Mouse (Mus musculus): ENCODE results near the gene Tmtc2.

DNA sequence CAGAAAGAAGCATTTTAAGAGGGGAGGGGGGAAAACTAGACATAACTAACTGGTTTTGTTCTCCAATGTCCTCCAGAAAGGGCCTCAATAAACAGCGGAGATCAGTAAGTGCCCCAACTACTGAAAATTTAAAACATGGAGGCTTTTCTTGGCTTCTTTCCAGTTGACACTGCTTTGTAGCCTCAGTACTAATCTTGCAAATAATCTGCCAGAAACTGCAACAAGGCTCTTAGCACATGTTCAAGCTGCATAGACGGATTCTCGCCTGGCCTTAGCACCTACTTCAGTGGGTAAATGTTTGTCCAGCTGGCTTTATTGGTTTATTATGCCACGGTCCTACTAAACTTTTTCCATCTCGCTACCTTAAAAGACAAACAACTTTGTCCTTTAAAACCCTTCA, 139.4 kb downstream of the Tmtc2 start:
- TF ChIP-seq CTCF (conservative IDR thresholded peaks at IDR 0.05; ENCODE audit: low read length) (no peak), NANOG (IDR thresholded peaks at IDR 0.05; ENCODE audit: borderline replicate concordance, low read length) (no peak), POU5F1 (IDR thresholded peaks at IDR 0.05; ENCODE audit: borderline replicate concordance, low read length) (no peak)
